Mouse (Mus musculus) layer of hippocampus, adult 2 months (tissue): ENCODE data around the gene Arhgap23. TPM values are rescaled to one million over a fixed set of nuclear protein-coding genes. Genes with fewer than 3 reads are reported as not detected.

Experiments used
- DNase-seq, 2 experiments: peaks; one replicate each; pipeline ENCODE4 v3.0.0; 2022; ENCODE audit warnings: low spot score in 2 of 2
- H3K27ac ChIP-seq: fragments of 200-600 bp; 2 replicates; pipeline ENCODE4 v1.8.1; 2022
- H3K4me3 ChIP-seq: fragments of 200-600 bp; 2 replicates; pipeline ENCODE4 v1.8.1; 2022; ENCODE audit warnings: mild to moderate bottlenecking
- CTCF ChIP-seq: fragments of 200-600 bp; conservative IDR thresholded peaks from 2 replicates; pipeline ENCODE4 v1.8.1; 2022; ENCODE audit warnings: antibody characterized with exemption, mild to moderate bottlenecking, moderate library complexity
- total RNA-seq, 2 experiments: library from RNA; stranded (reverse); gene quantifications; 2 replicates each; pipeline ENCODE4 v1.2.3; 2021

Arhgap23 gene
- total RNA-seq, 2 experiments from 2014 or later, result 66.0 to 74.1 TPM

GRCm38 (mm10) chr11:97412117-97412516, 3.2 kb upstream of the Arhgap23 start:
- no peak for DNase-seq
- H3K4me3 ChIP-seq, result no peak overlapping the region
- no peak for TF ChIP-seq CTCF

GRCm38 (mm10) chr11:97412808-97413347, 2.5 kb upstream of the Arhgap23 start:
- Histone ChIP-seq H3K4me3 (no peak overlapping the region), H3K27ac (no peak overlapping the region)
- no peak for TF ChIP-seq CTCF
- no peak for DNase-seq

More at GRCm38 (mm10) chr11:97412117-97412516, 3.2 kb upstream of the Arhgap23 start:
- H3K27ac ChIP-seq, result no peak overlapping the region

GRCm38 (mm10) chr11:97415712-97416636, 641 bp downstream of the Arhgap23 start:
- peak overlapping the region; percentile 91 for H3K27ac ChIP-seq
- no peak for TF ChIP-seq CTCF
- H3K4me3 ChIP-seq, result peak overlapping the region; percentile 71
- no peak for DNase-seq

GRCm38 (mm10) chr11:97416637-97417035, 1.3 kb downstream of the Arhgap23 start:
- peak overlapping the region; percentile 91 for H3K27ac ChIP-seq
- DNase-seq, result no peak
- peak overlapping the region; percentile 71 for H3K4me3 ChIP-seq

GRCm38 (mm10) chr11:97418834-97419539, 3.7 kb downstream of the Arhgap23 start:
- peak overlapping the region; percentile 91 for H3K27ac ChIP-seq
- no peak for TF ChIP-seq CTCF
- no peak overlapping the region for H3K4me3 ChIP-seq
- peak in 1 of 2 experiments; percentile 57 for DNase-seq

More at GRCm38 (mm10) chr11:97416637-97417035, 1.3 kb downstream of the Arhgap23 start:
- no peak for TF ChIP-seq CTCF

- no peak for DNase-seq
- Histone ChIP-seq H3K27ac (peak overlapping the region; percentile 91), H3K4me3 (no peak overlapping the region)
- TF ChIP-seq CTCF, result no peak
These were observed 4.2 kb downstream of the Arhgap23 start for GRCm38 (mm10) chr11:97419540-97419900.

- H3K27ac ChIP-seq, result peak overlapping the region; percentile 90
- no peak for TF ChIP-seq CTCF
- no peak overlapping the region for H3K4me3 ChIP-seq
- peak in 1 of 2 experiments; percentile 77 for DNase-seq
These were observed 7.2 kb downstream of the Arhgap23 start for GRCm38 (mm10) chr11:97422507-97422906.

- peak overlapping the region; percentile 90 for H3K27ac ChIP-seq
- TF ChIP-seq CTCF, result no peak
- DNase-seq, result no peak
- no peak overlapping the region for H3K4me3 ChIP-seq
These were observed 8.9 kb downstream of the Arhgap23 start for GRCm38 (mm10) chr11:97424092-97424692.

GRCm38 (mm10) chr11:97424802-97425201, 9.5 kb downstream of the Arhgap23 start:
- DNase-seq, result no peak
- Histone ChIP-seq H3K27ac (peak overlapping the region; percentile 90), H3K4me3 (no peak overlapping the region)
- TF ChIP-seq CTCF, result no peak

- TF ChIP-seq CTCF, result no peak
- DNase-seq, result peak; percentile 63 to 66
- H3K4me3 ChIP-seq, result peak overlapping the region; percentile 53
- H3K27ac ChIP-seq, result peak overlapping the region; percentile 73
These were observed 12.7 kb downstream of the Arhgap23 start for GRCm38 (mm10) chr11:97427794-97428725.

GRCm38 (mm10) chr11:97428726-97429077, 13.4 kb downstream of the Arhgap23 start:
- Histone ChIP-seq H3K27ac (peak overlapping the region; percentile 73), H3K4me3 (peak overlapping the region; percentile 53)
- DNase-seq, result no peak
- no peak for TF ChIP-seq CTCF

- no peak for DNase-seq
- no peak overlapping the region for H3K4me3 ChIP-seq
- TF ChIP-seq CTCF, result no peak
- no peak overlapping the region; the same call in 1 of the 2 replicates for H3K27ac ChIP-seq
These were observed 14.3 kb downstream of the Arhgap23 start for GRCm38 (mm10) chr11:97429615-97430014.
